Mouse (Mus musculus): ENCODE data around the gene Ctnnbip1. TPM values are rescaled to one million over a fixed set of nuclear protein-coding genes. Genes with fewer than 3 reads are reported as not detected.

Gene Ctnnbip1
- polyA plus RNA-seq, 1 experiment = 27.2 TPM

DNA sequence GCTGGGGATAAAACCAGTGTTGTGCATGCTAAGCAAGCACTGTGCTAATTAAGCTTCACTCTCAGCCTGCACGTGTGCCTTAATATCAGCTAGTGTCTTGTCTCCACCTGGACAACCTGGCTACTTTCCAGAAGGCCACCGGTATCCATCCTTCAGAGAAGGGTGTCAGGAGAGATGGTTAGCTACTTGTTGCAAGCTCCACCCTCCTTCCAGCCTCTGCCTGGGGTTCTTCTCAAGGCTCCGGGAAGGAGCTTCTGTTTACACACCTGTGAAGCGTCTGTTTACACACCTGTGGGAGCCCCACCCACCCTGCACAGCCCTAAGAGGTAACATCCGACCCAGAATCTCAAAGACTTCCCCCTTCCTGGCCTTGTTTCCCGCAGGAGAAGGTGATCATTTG is 50.6 kb downstream of the Ctnnbip1 start:
- Histone ChIP-seq H3K4me1 (ENCODE audit: control insufficient read depth, insufficient read depth, insufficient read length, low read length) (peaks cover 56% of the 10 kb centered on the region), H3K36me3 (ENCODE audit: control insufficient read depth, insufficient read depth, low read length) (no peaks in the 10 kb centered on the region), H3K27me3 (ENCODE audit: control insufficient read depth, insufficient read depth, low read length) (no peaks in the 10 kb centered on the region), H3K4me3 (ENCODE audit: low read depth, low read length) (no peak overlapping the region), H3K27ac (ENCODE audit: insufficient read depth, low read depth, low read length) (no peak overlapping the region)
- 16% methylated on average over 6 of the region's 6 CpGs for WGBS
- TF ChIP-seq POLR2A (IDR thresholded peaks at IDR 0.05; ENCODE audit: low read depth, low read length) (no peak), CTCF (IDR thresholded peaks at IDR 0.05; ENCODE audit: extremely low read depth, insufficient read length, insufficient replicate concordance, low read depth, low read length) (no peak)

DNA sequence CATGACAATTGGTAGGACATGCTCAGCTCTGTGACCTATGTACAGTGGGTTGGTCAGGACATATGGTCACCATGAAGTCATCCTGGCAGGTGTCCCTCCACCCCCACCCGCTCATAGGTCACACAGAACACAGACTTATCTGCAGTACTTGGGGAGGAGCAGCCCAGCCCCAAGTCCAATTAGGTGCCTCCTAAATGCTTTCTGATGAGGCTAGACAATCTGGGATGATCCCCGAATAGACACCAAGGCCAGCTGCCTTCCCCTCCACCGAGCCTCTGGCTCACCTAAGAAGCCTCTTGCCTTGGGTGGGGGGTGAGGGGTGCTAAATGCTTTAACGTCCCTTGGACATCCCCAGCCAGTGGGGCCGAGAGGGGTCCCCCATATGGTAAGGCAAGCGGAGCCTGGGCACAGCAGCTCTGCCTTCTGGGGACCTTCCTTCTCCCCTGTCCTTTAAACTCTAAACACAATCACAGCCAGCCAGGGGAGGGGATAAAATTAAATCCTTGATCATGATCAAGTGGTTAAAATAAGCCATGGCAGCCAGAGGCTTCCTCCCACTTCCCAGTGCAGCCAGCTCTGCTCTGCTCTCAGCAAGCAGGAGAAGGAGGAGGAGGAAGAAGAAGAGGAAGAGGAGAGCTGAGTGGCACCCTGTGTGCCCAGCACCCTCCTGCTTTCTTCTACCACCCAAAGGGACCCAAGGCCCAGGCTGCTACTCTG is 51.9 kb downstream of the Ctnnbip1 start:
- Histone ChIP-seq H3K36me3 (ENCODE audit: control insufficient read depth, insufficient read depth, low read length) (no peaks in the 10 kb centered on the region), H3K27ac (ENCODE audit: insufficient read depth, low read depth, low read length) (peak overlapping the region; percentile 86), H3K4me3 (ENCODE audit: low read depth, low read length) (no peak overlapping the region), H3K4me1 (ENCODE audit: control insufficient read depth, insufficient read depth, insufficient read length, low read length) (peaks cover 48% of the 10 kb centered on the region), H3K27me3 (ENCODE audit: control insufficient read depth, insufficient read depth, low read length) (no peaks in the 10 kb centered on the region)
- 59% methylated on average over 6 of the region's 6 CpGs for WGBS
- no peak for TF ChIP-seq POLR2A (IDR thresholded peaks at IDR 0.05; ENCODE audit: low read depth, low read length)
- no peak for TF ChIP-seq CTCF (IDR thresholded peaks at IDR 0.05; ENCODE audit: extremely low read depth, insufficient read length, insufficient replicate concordance, low read depth, low read length)

DNA sequence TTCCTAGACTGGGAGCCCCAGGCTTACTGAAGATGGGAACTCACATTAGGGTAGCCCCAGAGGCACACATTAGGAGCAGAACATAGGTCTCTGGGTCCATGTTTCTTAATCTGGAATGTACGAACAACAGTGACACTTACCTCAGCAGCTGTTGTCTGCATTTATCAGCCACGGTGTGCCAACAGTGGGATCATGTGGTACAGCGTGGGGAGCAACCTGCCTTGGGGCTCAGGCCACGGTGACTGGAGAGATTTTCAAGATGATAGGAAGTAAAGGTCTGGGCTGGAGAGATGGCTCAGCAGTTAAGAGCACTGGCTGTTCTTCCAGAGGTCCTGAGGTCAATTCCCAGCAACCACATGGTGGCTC is 52.4 kb downstream of the Ctnnbip1 start:
- WGBS = 39% methylated on average over 4 of the region's 4 CpGs

DNA sequence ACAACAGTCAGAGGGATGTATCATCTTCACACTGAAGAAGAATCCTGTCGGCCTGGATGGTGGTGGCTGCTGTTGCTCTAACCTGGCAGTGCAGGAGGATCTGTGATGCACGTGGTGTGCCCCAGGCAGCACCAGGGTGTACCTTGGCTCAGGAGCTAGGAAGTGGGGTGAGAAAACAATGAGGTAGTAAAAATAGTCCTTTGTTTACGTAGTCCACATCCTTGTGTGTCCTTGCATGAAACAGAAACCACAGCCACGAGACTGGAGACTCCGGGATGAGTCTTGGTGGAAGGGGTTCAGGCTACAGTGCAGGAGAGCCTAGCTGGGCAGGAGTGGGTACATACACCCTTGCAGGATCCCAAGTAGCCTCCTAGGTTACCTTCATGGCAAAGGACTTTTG is 53.2 kb downstream of the Ctnnbip1 start:
- H3K27ac ChIP-seq (ENCODE audit: insufficient read depth, low read depth, low read length) = peak overlapping the region; percentile 91
- H3K36me3 ChIP-seq (ENCODE audit: control insufficient read depth, insufficient read depth, low read length) = no peaks in the 10 kb centered on the region
- H3K4me1 ChIP-seq (ENCODE audit: control insufficient read depth, insufficient read depth, insufficient read length, low read length) = peaks cover 44% of the 10 kb centered on the region
- peak overlapping the region; percentile 6; the same call in 1 of the 2 replicates for H3K4me3 ChIP-seq (ENCODE audit: low read depth, low read length)
- TF ChIP-seq CTCF (IDR thresholded peaks at IDR 0.05; ENCODE audit: extremely low read depth, insufficient read length, insufficient replicate concordance, low read depth, low read length) (no peak), POLR2A (IDR thresholded peaks at IDR 0.05; ENCODE audit: low read depth, low read length) (no peak; the same call in 1 of the 2 replicates)
- no peaks in the 10 kb centered on the region for H3K27me3 ChIP-seq (ENCODE audit: control insufficient read depth, insufficient read depth, low read length)
- WGBS = 23% methylated on average over 5 of the region's 5 CpGs

More for the DNA sequence above, 52.4 kb downstream of the Ctnnbip1 start:
- H3K36me3 ChIP-seq (ENCODE audit: control insufficient read depth, insufficient read depth, low read length) = no peaks in the 10 kb centered on the region
- H3K27me3 ChIP-seq (ENCODE audit: control insufficient read depth, insufficient read depth, low read length) = no peaks in the 10 kb centered on the region
- no peak overlapping the region for H3K4me3 ChIP-seq (ENCODE audit: low read depth, low read length)
- peaks cover 44% of the 10 kb centered on the region for H3K4me1 ChIP-seq (ENCODE audit: control insufficient read depth, insufficient read depth, insufficient read length, low read length)
- peak overlapping the region; percentile 79 for H3K27ac ChIP-seq (ENCODE audit: insufficient read depth, low read depth, low read length)
- TF ChIP-seq POLR2A (IDR thresholded peaks at IDR 0.05; ENCODE audit: low read depth, low read length) = no peak
- no peak for TF ChIP-seq CTCF (IDR thresholded peaks at IDR 0.05; ENCODE audit: extremely low read depth, insufficient read length, insufficient replicate concordance, low read depth, low read length)

DNA sequence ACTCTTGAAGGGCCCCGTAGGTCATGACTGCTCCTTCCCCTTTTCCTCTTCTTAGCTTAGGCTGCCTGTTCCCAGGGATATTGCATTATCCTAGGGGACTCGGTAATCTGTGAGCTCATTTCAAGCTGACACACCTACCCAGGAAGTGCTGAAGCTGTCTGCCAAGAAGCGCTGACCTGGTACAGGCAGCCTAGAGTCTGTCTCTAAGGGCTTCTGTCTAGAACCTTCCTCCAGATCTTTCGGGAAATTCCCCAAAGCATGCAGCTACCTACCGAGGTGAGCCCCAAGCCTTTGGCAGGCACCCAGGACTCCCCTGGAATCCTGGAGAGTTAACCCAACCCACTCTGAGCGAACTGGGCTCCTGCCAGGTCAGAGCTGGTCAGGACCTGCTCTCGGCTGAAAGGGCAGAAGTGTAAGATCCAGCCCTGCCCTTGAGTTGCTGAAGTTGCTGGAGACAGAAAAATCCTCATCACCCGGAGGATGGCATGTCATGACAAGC is 53.7 kb downstream of the Ctnnbip1 start:
- TF ChIP-seq POLR2A (IDR thresholded peaks at IDR 0.05; ENCODE audit: low read depth, low read length) (no peak), CTCF (IDR thresholded peaks at IDR 0.05; ENCODE audit: extremely low read depth, insufficient read length, insufficient replicate concordance, low read depth, low read length) (no peak)
- 13% methylated on average over 8 of the region's 8 CpGs for WGBS
- H3K27ac ChIP-seq (ENCODE audit: insufficient read depth, low read depth, low read length) = peak overlapping the region; percentile 91

DNA sequence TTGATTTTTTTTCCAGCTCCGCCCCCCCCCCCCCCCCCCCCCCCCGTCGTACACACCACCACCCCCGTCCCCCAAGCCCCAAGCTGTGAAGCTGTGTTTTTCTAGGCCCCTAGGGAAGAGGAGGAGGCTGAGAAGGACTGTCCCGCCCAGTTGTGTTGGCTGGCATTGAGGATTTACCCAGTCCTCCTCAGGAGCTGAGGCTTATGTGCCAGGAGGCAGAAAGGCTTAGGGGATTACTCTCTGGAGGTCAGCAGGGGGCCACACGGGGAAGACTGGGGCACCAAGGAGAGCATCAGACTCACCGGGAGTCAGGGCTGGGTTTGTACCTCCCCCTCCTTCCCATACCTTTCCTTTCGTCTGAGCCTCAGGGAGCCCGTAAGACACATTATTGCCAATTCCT is 54.4 kb downstream of the Ctnnbip1 start:
- Histone ChIP-seq H3K4me3 (ENCODE audit: low read depth, low read length) (no peak overlapping the region), H3K36me3 (ENCODE audit: control insufficient read depth, insufficient read depth, low read length) (no peaks in the 10 kb centered on the region), H3K4me1 (ENCODE audit: control insufficient read depth, insufficient read depth, insufficient read length, low read length) (peaks cover 40% of the 10 kb centered on the region), H3K27ac (ENCODE audit: insufficient read depth, low read depth, low read length) (no peak overlapping the region), H3K27me3 (ENCODE audit: control insufficient read depth, insufficient read depth, low read length) (no peaks in the 10 kb centered on the region)
- no peak for TF ChIP-seq POLR2A (IDR thresholded peaks at IDR 0.05; ENCODE audit: low read depth, low read length)
- TF ChIP-seq CTCF (IDR thresholded peaks at IDR 0.05; ENCODE audit: extremely low read depth, insufficient read length, insufficient replicate concordance, low read depth, low read length) = no peak
- WGBS = 60% methylated on average over 7 of the region's 9 CpGs

More for the DNA sequence above, 53.7 kb downstream of the Ctnnbip1 start:
- Histone ChIP-seq H3K27me3 (ENCODE audit: control insufficient read depth, insufficient read depth, low read length) (no peaks in the 10 kb centered on the region), H3K4me1 (ENCODE audit: control insufficient read depth, insufficient read depth, insufficient read length, low read length) (peaks cover 44% of the 10 kb centered on the region), H3K4me3 (ENCODE audit: low read depth, low read length) (peak overlapping the region; percentile 6; the same call in 1 of the 2 replicates), H3K36me3 (ENCODE audit: control insufficient read depth, insufficient read depth, low read length) (no peaks in the 10 kb centered on the region)

DNA sequence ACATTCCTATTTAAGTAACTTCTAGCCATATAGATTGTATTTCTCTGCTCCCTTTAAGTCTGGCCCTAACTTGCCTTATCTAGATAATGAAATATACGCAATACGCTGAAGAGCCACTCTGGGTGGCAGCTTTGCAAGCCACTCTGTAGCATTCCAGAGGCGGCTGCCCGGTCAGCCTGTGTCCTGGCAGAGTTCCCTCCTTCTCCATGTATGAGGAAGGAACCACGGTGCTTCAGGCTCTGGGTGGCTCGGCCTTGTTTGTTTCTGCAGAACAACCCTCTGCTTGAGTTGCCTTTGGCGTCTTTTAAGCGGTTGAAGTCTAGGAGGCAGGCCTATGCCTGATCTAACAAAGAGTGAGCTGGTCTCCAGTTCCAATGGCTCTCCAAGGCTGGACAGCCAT is 54.8 kb downstream of the Ctnnbip1 start:
- Histone ChIP-seq H3K36me3 (ENCODE audit: control insufficient read depth, insufficient read depth, low read length) (no peaks in the 10 kb centered on the region), H3K4me3 (ENCODE audit: low read depth, low read length) (no peak overlapping the region), H3K27ac (ENCODE audit: insufficient read depth, low read depth, low read length) (no peak overlapping the region), H3K4me1 (ENCODE audit: control insufficient read depth, insufficient read depth, insufficient read length, low read length) (peaks cover 37% of the 10 kb centered on the region), H3K27me3 (ENCODE audit: control insufficient read depth, insufficient read depth, low read length) (no peaks in the 10 kb centered on the region)
- WGBS = 69% methylated on average over 8 of the region's 8 CpGs
- TF ChIP-seq CTCF (IDR thresholded peaks at IDR 0.05; ENCODE audit: extremely low read depth, insufficient read length, insufficient replicate concordance, low read depth, low read length) (no peak), POLR2A (IDR thresholded peaks at IDR 0.05; ENCODE audit: low read depth, low read length) (no peak)

Data from small intestine, adult 2 months (tissue).